Mouse (Mus musculus): ENCODE measurements around the gene Gm37240. TPM values are rescaled to one million over a fixed set of nuclear protein-coding genes. Genes with fewer than 3 reads are reported as not detected.
A peak's percentile ranks its signal among the peaks of the same experiment; 100 is the strongest.

Gm37240 gene
- polyA plus RNA-seq, 1 experiment from 2014 or later: not detected

GRCm38 (mm10) chr3:85209887-85210844 lies 677.2 kb downstream of the Gm37240 start:
- no peaks in the 10 kb centered on the region for H3K9me3 ChIP-seq
- H3K9ac ChIP-seq: 0 out of 2 replicates have a peak overlapping the region, but pooled peaks have one; percentile 34
- no peak for ATAC-seq (ENCODE audit: low read depth)
- no peak overlapping the region for H3K27ac ChIP-seq (replicated peaks)
- H3K27me3 ChIP-seq: no peaks in the 10 kb centered on the region
- H3K4me2 ChIP-seq: no peak overlapping the region
- WGBS: 76% methylated on average over 17 of the region's 17 CpGs
- H3K4me3 ChIP-seq: no peak overlapping the region
- no peaks in the 10 kb centered on the region for H3K36me3 ChIP-seq
- H3K4me1 ChIP-seq (replicated peaks): no peaks in the 10 kb centered on the region

- no peaks in the 10 kb centered on the region for H3K9me3 ChIP-seq
- no peaks in the 10 kb centered on the region for H3K27me3 ChIP-seq
- no peak overlapping the region for H3K4me2 ChIP-seq
- H3K9ac ChIP-seq: no peak overlapping the region
- 90% methylated on average over 7 of the region's 7 CpGs for WGBS
- no peaks in the 10 kb centered on the region for H3K36me3 ChIP-seq
- ATAC-seq (ENCODE audit: low read depth): no peak
- no peak overlapping the region for H3K27ac ChIP-seq (replicated peaks)
- H3K4me1 ChIP-seq (replicated peaks): peaks cover 21% of the 10 kb centered on the region
- H3K4me3 ChIP-seq: no peak overlapping the region
Observed at GRCm38 (mm10) chr3:85206475-85206874, 680.8 kb downstream of the Gm37240 start.

- WGBS: 85% methylated on average over 4 of the region's 4 CpGs
Observed at GRCm38 (mm10) chr3:85205911-85206310, 681.4 kb downstream of the Gm37240 start.

GRCm38 (mm10) chr3:85203659-85204058 lies 683.7 kb downstream of the Gm37240 start:
- WGBS: 38% methylated on average over 9 of the region's 9 CpGs
- Histone ChIP-seq H3K4me2 (no peak overlapping the region), H3K4me1 (replicated peaks) (peaks cover 27% of the 10 kb centered on the region), H3K27ac (replicated peaks) (no peak overlapping the region), H3K9me3 (no peaks in the 10 kb centered on the region), H3K4me3 (no peak overlapping the region), H3K9ac (no peak overlapping the region), H3K36me3 (no peaks in the 10 kb centered on the region), H3K27me3 (no peaks in the 10 kb centered on the region)
- no peak; the same call in 1 of the 2 replicates for ATAC-seq (ENCODE audit: low read depth)

More at GRCm38 (mm10) chr3:85205911-85206310, 681.4 kb downstream of the Gm37240 start:
- no peak for ATAC-seq (ENCODE audit: low read depth)
- no peaks in the 10 kb centered on the region for H3K9me3 ChIP-seq
- H3K27ac ChIP-seq (replicated peaks): no peak overlapping the region
- no peak overlapping the region for H3K4me3 ChIP-seq
- peaks cover 24% of the 10 kb centered on the region for H3K4me1 ChIP-seq (replicated peaks)
- no peaks in the 10 kb centered on the region for H3K36me3 ChIP-seq
- H3K9ac ChIP-seq: no peak overlapping the region
- H3K4me2 ChIP-seq: no peak overlapping the region
- H3K27me3 ChIP-seq: no peaks in the 10 kb centered on the region

- Histone ChIP-seq H3K36me3 (no peaks in the 10 kb centered on the region), H3K4me3 (no peak overlapping the region), H3K9me3 (no peaks in the 10 kb centered on the region), H3K4me2 (no peak overlapping the region), H3K4me1 (replicated peaks) (peaks cover 27% of the 10 kb centered on the region), H3K27ac (replicated peaks) (no peak overlapping the region), H3K9ac (no peak overlapping the region), H3K27me3 (no peaks in the 10 kb centered on the region)
- no peak for ATAC-seq (ENCODE audit: low read depth)
- whole genome bisulfite sequencing: 59% methylated on average over 3 of the region's 3 CpGs
Observed at GRCm38 (mm10) chr3:85202726-85203125, 684.6 kb downstream of the Gm37240 start.

GRCm38 (mm10) chr3:85201785-85202184 lies 685.5 kb downstream of the Gm37240 start:
- no peaks in the 10 kb centered on the region for H3K27me3 ChIP-seq

GRCm38 (mm10) chr3:85198496-85198895 lies 688.8 kb downstream of the Gm37240 start:
- Histone ChIP-seq H3K9me3 (no peaks in the 10 kb centered on the region), H3K4me1 (replicated peaks) (peaks cover 21% of the 10 kb centered on the region), H3K27ac (replicated peaks) (no peak overlapping the region), H3K4me2 (no peak overlapping the region), H3K9ac (no peak overlapping the region), H3K4me3 (no peak overlapping the region), H3K36me3 (no peaks in the 10 kb centered on the region), H3K27me3 (no peaks in the 10 kb centered on the region)
- WGBS: 92% methylated on average over 3 of the region's 3 CpGs
- ATAC-seq (ENCODE audit: low read depth): no peak

More at GRCm38 (mm10) chr3:85201785-85202184, 685.5 kb downstream of the Gm37240 start:
- ATAC-seq (ENCODE audit: low read depth): no peak
- H3K9me3 ChIP-seq: no peaks in the 10 kb centered on the region
- no peak overlapping the region for H3K4me2 ChIP-seq
- no peak overlapping the region for H3K27ac ChIP-seq (replicated peaks)
- no peaks in the 10 kb centered on the region for H3K36me3 ChIP-seq
- H3K9ac ChIP-seq: no peak overlapping the region
- H3K4me1 ChIP-seq (replicated peaks): peaks cover 27% of the 10 kb centered on the region
- 41% methylated on average over 4 of the region's 4 CpGs for WGBS
- no peak overlapping the region for H3K4me3 ChIP-seq

GRCm38 (mm10) chr3:85197148-85197547 lies 690.2 kb downstream of the Gm37240 start:
- H3K9ac ChIP-seq: no peak overlapping the region
- H3K27me3 ChIP-seq: no peaks in the 10 kb centered on the region
- no peak overlapping the region for H3K4me2 ChIP-seq
- 86% methylated on average over 6 of the region's 6 CpGs for WGBS
- H3K27ac ChIP-seq (replicated peaks): no peak overlapping the region
- no peak overlapping the region for H3K4me3 ChIP-seq
- H3K36me3 ChIP-seq: no peaks in the 10 kb centered on the region
- no peaks in the 10 kb centered on the region for H3K9me3 ChIP-seq
- peaks cover 13% of the 10 kb centered on the region for H3K4me1 ChIP-seq (replicated peaks)
- ATAC-seq (ENCODE audit: low read depth): no peak

GRCm38 (mm10) chr3:85196591-85196990 lies 690.7 kb downstream of the Gm37240 start:
- H3K4me1 ChIP-seq (replicated peaks): peaks cover 7% of the 10 kb centered on the region
- H3K4me3 ChIP-seq: no peak overlapping the region
- no peak overlapping the region for H3K9ac ChIP-seq
- no peak overlapping the region for H3K4me2 ChIP-seq
- ATAC-seq (ENCODE audit: low read depth): no peak
- no peaks in the 10 kb centered on the region for H3K27me3 ChIP-seq
- no peaks in the 10 kb centered on the region for H3K36me3 ChIP-seq
- no peak overlapping the region for H3K27ac ChIP-seq (replicated peaks)
- H3K9me3 ChIP-seq: no peaks in the 10 kb centered on the region
- WGBS: 91% methylated on average over 4 of the region's 4 CpGs

GRCm38 (mm10) chr3:85195068-85195481 lies 692.2 kb downstream of the Gm37240 start:
- no peaks in the 10 kb centered on the region for H3K4me1 ChIP-seq (replicated peaks)
- H3K27ac ChIP-seq (replicated peaks): no peak overlapping the region
- H3K9me3 ChIP-seq: no peaks in the 10 kb centered on the region
- H3K4me3 ChIP-seq: no peak overlapping the region
- no peak overlapping the region for H3K9ac ChIP-seq
- ATAC-seq (ENCODE audit: low read depth): no peak
- no peaks in the 10 kb centered on the region for H3K27me3 ChIP-seq
- H3K4me2 ChIP-seq: no peak overlapping the region
- H3K36me3 ChIP-seq: no peaks in the 10 kb centered on the region
- 69% methylated on average over 8 of the region's 8 CpGs for WGBS

- H3K9me3 ChIP-seq: no peaks in the 10 kb centered on the region
- no peak overlapping the region for H3K4me2 ChIP-seq
- WGBS: 69% methylated on average over 8 of the region's 8 CpGs
- no peak overlapping the region for H3K27ac ChIP-seq (replicated peaks)
- H3K27me3 ChIP-seq: no peaks in the 10 kb centered on the region
- no peaks in the 10 kb centered on the region for H3K36me3 ChIP-seq
- H3K4me1 ChIP-seq (replicated peaks): peaks cover 37% of the 10 kb centered on the region
- H3K4me3 ChIP-seq: no peak overlapping the region
- no peak for ATAC-seq (ENCODE audit: low read depth)
- H3K9ac ChIP-seq: no peak overlapping the region
Observed at GRCm38 (mm10) chr3:85189791-85190190, 697.5 kb downstream of the Gm37240 start.

- peaks cover 37% of the 10 kb centered on the region for H3K4me1 ChIP-seq (replicated peaks)
- H3K27ac ChIP-seq (replicated peaks): no peak overlapping the region
- no peaks in the 10 kb centered on the region for H3K27me3 ChIP-seq
- no peak overlapping the region for H3K9ac ChIP-seq
- H3K4me2 ChIP-seq: no peak overlapping the region
- H3K9me3 ChIP-seq: no peaks in the 10 kb centered on the region; the same call in 1 of the 2 replicates
- no peaks in the 10 kb centered on the region for H3K36me3 ChIP-seq
- WGBS: 47% methylated on average over 5 of the region's 5 CpGs
- no peak overlapping the region for H3K4me3 ChIP-seq
- ATAC-seq (ENCODE audit: low read depth): no peak
Observed at GRCm38 (mm10) chr3:85188364-85188763, 699.0 kb downstream of the Gm37240 start.

All from neural tube, embryonic 13.5 days (tissue).